Mouse (Mus musculus): Measurements from ENCODE around the gene Fzd4.

Fzd4 gene

GRCm38 (mm10) chr7:89427101-89427500, 22.9 kb downstream of the Fzd4 start:
- DNase-seq (ENCODE audit: low spot score in 2 of 2) = no peak

GRCm38 (mm10) chr7:89428804-89429203, 24.6 kb downstream of the Fzd4 start:
- no peak for DNase-seq (ENCODE audit: low spot score in 2 of 2)

DNA sequence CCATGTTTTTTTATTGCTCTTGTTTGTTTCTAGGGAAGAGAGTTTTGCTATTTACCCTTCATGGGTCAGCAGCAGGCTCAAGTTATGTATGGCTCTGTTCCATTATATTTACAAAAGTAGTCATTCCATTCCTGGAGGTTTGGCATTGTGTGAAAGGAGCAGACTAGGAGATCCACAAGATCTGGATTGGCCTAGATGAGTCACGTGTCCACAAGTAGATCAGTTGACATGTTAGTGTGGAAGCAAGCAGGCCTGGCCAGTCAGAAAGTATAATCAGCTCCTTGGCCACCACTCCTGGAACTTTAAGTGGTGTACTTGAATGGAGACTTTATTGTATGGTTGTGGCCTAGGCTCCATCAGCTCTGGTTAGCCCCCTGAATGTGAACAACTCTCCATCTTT, 25.2 kb downstream of the Fzd4 start:
- no peak for DNase-seq (ENCODE audit: low spot score in 2 of 2)

DNA sequence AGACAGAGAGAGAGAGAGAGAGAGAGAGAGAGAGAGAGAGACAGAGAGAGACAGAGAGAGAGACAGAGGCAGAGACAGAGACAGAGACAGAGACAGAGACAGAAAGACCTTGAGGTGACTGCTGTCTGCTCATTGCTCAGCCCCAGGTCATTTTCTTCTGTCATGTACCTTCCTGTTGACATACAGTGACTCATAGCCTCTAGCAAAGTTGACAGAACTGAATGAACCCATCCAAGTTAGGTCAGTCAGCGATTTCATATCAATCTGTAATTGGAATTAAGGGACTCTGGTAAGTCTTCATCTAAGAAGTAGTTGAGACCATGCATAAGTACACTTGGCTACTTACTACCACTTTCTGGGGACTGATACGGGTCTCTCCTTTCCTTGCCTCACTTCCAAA, 27.0 kb downstream of the Fzd4 start:
- DNase-seq (ENCODE audit: low spot score in 2 of 2) = no peak

DNA sequence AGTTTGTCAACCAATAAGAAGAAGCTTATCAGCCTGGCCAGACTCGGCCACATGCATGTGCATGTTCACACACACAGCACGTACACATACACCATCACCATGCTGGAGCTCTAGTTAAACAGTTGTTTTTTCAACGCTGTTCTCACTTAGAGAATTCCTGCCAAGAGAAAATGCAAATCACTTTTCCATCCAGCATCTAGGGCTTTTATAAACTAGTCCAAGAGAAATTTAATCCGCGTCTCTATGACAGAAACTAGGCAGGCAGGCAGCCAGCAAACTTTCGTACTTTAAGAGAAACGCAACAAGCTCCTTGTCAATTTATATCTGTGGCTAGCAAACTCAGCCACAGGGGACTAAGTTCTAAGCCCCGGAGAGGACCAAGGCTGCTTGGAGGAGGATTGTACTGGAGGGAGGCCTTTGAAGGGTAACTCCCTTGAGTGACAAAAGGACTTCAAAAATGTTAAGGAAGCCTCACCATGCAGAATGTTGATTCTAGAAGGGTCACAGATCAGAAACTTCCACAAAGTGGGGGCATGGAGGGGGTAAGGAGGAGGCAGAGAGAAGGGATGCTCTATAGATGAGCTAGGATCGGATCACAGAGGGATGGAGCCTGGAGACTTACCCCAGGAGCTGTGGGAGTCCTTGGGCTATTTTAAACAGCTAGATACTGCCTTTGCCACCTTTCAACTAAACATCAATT, 29.2 kb downstream of the Fzd4 start:
- no peak for DNase-seq (ENCODE audit: low spot score in 2 of 2)

GRCm38 (mm10) chr7:89433893-89434616, 29.9 kb downstream of the Fzd4 start:
- no peak for DNase-seq (ENCODE audit: low spot score in 2 of 2)

DNA sequence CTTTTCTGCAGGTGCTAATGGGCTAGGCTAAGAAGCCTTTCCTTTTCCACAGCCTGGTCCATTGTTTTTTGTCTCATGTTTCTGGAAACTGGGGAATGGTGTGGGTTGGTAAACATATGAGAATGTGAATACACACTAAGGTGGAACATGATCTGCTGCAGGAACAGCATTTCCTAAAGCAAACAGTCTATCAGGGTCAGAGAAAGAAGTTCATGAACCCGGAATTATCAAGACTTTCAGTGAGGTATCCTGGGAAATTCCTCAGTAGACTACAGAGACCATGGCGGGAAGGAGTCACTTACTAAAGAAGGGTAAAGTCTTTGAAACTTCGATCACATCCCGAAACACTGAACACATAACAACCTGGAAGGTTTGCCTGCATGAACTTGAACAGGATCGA, 32.2 kb downstream of the Fzd4 start:
- DNase-seq (ENCODE audit: low spot score in 2 of 2) = no peak

- DNase-seq (ENCODE audit: low spot score in 2 of 2) = peak in 1 of 2 experiments; percentile 4
These were observed 33.4 kb downstream of the Fzd4 start for GRCm38 (mm10) chr7:89437589-89437988.

- no peak for DNase-seq (ENCODE audit: low spot score in 2 of 2)
These were observed 37.1 kb downstream of the Fzd4 start for GRCm38 (mm10) chr7:89441291-89441690.

GRCm38 (mm10) chr7:89442242-89442641, 38.1 kb downstream of the Fzd4 start:
- no peak for DNase-seq (ENCODE audit: low spot score in 2 of 2)

GRCm38 (mm10) chr7:89445137-89445536, 41.0 kb downstream of the Fzd4 start:
- DNase-seq (ENCODE audit: low spot score in 2 of 2) = no peak

DNA sequence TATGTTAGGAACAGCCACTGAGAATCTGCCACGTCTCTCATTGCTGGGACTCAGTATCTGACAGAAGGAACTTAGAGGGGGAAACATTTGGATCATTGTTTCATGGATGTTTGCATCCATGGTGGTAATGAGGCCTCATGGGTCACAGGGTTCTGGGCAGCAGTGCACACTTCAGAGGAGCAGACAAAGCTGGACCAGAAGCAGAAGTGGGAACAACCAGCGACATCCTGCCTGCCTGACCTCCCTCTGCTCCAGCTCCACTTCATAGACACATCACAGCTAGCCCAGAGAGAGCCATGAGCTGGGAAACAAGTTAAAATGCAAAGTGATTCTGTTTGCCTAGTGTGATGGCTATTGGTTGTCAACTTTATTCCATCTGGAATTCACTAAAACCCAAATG, 46.2 kb downstream of the Fzd4 start:
- DNase-seq (ENCODE audit: low spot score in 2 of 2) = no peak

GRCm38 (mm10) chr7:89456380-89457076, 52.4 kb downstream of the Fzd4 start:
- no peak for DNase-seq (ENCODE audit: low spot score in 2 of 2)

GRCm38 (mm10) chr7:89459691-89460090, 55.5 kb downstream of the Fzd4 start:
- DNase-seq (ENCODE audit: low spot score in 2 of 2) = no peak

DNA sequence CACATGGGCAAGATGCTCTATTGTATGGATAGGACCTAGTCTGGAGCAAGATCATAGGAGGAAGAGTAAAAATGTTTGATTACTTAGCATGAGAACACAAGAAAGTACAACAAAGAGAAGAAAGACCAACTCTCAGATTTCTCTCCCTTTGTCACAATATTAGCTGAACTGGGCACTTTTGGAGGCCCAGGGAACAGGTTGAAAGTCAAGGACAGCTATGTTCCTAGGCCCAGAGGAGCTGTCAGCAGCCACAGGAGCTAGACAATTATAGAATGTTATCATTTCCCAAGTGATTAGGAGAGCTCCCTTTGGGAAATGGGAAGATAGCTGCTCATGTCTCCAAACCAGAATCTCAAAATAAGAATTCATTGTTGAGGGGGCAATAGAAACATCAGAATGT, 56.8 kb downstream of the Fzd4 start:
- no peak for DNase-seq (ENCODE audit: low spot score in 2 of 2)

DNA sequence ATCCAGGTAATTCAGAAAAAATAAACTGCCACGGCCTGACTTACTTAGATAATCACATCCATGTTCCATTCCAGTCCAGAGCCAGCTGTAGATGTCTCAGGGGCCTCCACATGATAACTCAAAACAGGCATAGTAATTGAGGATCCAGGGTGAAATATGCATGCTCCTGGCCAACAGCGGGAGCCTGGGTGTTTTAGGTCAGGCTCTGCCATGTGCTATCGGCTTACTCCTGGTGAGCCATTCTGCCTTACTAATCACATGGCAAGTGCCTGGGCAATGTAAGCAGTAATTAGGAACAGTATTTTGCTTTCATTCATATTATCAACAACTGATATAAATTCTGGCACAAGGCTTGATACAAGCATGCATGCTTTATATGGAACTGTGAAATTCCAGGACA, 57.2 kb downstream of the Fzd4 start:
- DNase-seq (ENCODE audit: low spot score in 2 of 2) = no peak
